Mouse (Mus musculus) neural tube, embryonic 11.5 days (tissue): Measurements from ENCODE around the gene Tenm4. TPM values are rescaled to one million over a fixed set of nuclear protein-coding genes. Genes with fewer than 3 reads are reported as not detected.

Experiments used
- ATAC-seq: fragments of 200-750 bp; cut with Nextera tagmentation; 2 replicates; pipeline ENCODE4 v1.8.0; 2017; ENCODE audit warnings: moderate number of reproducible peaks, mild to moderate bottlenecking, moderate TSS enrichment, moderate library complexity; ENCODE audit not compliant: insufficient read depth, low FRiP score, low TSS enrichment
- DNase-seq: peaks from one replicate; pipeline ENCODE4 v3.0.0-alpha.2; 2015; ENCODE audit warnings: low spot score
- H3K27ac ChIP-seq: fragments of 300-500 bp; sonication (generic); 2 replicates; pipeline ENCODE4 v1.5.1; 2014; ENCODE audit warnings: low read depth, mild to moderate bottlenecking, low read length
- H3K27me3 ChIP-seq: fragments of 300-500 bp; sonication (generic); 2 replicates; pipeline ENCODE4 v1.6.1; 2014; ENCODE audit warnings: mild to moderate bottlenecking, low read length, mixed read lengths; ENCODE audit not compliant: control insufficient read depth, insufficient read depth
- H3K36me3 ChIP-seq: fragments of 300-500 bp; sonication (generic); 2 replicates; pipeline ENCODE4 v1.6.1; 2014; ENCODE audit warnings: mild to moderate bottlenecking, low read length, moderate library complexity, mixed read lengths; ENCODE audit not compliant: control insufficient read depth, insufficient read depth
- H3K4me1 ChIP-seq: fragments of 300-500 bp; sonication (generic); 2 replicates; pipeline ENCODE4 v1.6.1; 2014; ENCODE audit warnings: low read length, mixed read lengths; ENCODE audit not compliant: control insufficient read depth, insufficient read depth
- H3K4me2 ChIP-seq: fragments of 300-500 bp; sonication (generic); 2 replicates; pipeline ENCODE4 v1.6.1; 2014; ENCODE audit warnings: low read depth, mild to moderate bottlenecking, moderate library complexity
- H3K4me3 ChIP-seq: fragments of 300-500 bp; sonication (generic); 2 replicates; pipeline ENCODE4 v1.5.1; 2014; ENCODE audit warnings: low read depth, low read length
- H3K9ac ChIP-seq: fragments of 300-500 bp; sonication (generic); 2 replicates; pipeline ENCODE4 v1.6.1; 2014; ENCODE audit warnings: mild to moderate bottlenecking, low read length
- H3K9me3 ChIP-seq: fragments of 300-500 bp; sonication (generic); 2 replicates; pipeline ENCODE4 v1.6.1; 2016; ENCODE audit warnings: low read length; ENCODE audit not compliant: control insufficient read depth
- WGBS: fragments of 180-500 bp; shearing (Covaris S2); extraction: QIAGEN DNeasy Blood & Tissue Kit; methylation state at CpG from one replicate; pipeline ENCODE4 v1.1.7; 2014; 5-methylcytosine and 5-hydroxymethylcytosine counted together
- polyA plus RNA-seq: library from polyadenylated mRNA; unstranded; fragments of >200 nt; fragmentation: Nextera tagmentation; extraction: Ambion mirVana; gene quantifications from 2 replicates; pipeline ENCODE4 v1.2.1, GENCODE M21; 2014

Gene Tenm4
- polyA plus RNA-seq, 1 experiment from 2014 or later = 32.7 TPM

DNA sequence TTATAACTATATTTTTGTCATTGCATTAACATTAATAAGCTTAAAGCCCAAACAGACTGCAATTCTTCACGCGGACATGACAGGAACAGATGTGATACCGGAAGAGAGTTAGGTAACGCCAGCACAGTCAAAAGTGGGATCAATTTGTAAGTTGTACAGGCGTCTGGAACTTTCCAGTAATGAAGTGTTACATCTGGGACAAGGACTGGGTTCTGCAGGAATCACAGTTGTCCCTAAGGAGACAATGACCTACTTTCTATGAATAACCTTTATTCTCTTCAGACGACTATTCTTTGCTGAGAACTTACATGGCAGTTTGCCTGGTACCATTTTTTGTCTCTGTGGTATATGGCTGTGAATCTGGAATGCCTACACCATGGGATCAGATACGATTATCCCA is 214.8 kb downstream of the Tenm4 start:
- WGBS = 90% methylated on average over 7 of the region's 7 CpGs
- no peaks in the 10 kb centered on the region for H3K27me3 ChIP-seq
- no peak overlapping the region for H3K4me2 ChIP-seq
- H3K27ac ChIP-seq = no peak overlapping the region
- H3K36me3 ChIP-seq = no peaks in the 10 kb centered on the region
- DNase-seq (no peak), ATAC-seq (no peak)
- no peak overlapping the region for H3K4me3 ChIP-seq
- no peaks in the 10 kb centered on the region for H3K9me3 ChIP-seq
- H3K9ac ChIP-seq = no peak overlapping the region
- peaks cover 7% of the 10 kb centered on the region; the same call in 1 of the 2 replicates for H3K4me1 ChIP-seq

DNA sequence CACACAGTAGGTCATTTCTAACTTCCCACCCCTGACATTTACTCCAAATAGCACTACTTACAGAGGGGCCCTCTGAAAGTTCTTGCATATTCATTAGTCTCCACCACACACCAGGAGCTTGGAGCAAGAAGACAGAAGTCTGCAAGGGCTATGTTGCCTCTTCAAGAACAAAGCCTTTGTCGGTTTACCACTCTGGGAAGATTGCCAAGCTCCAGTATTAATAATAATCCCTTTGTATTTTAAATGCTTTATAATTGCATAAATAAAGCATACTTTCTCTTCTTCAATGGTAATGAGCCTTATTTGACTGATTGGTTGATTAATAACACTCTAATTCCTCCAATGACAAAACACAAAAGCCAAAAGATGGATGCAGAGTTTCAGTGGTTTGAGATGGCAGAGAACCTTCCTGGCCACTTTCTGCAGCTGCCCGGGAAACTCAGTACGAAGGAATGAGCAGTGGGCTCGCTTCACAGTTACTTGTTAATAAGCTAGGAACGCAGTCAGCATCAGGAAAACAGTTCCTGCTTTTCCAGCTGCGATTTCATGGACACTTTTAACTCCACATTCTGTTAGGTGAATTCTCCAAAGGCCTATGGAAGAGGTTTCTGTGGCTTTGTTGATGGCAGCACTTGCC is 219.1 kb downstream of the Tenm4 start:
- ATAC-seq (no peak), DNase-seq (no peak)
- 62% methylated on average over 6 of the region's 6 CpGs for WGBS
- Histone ChIP-seq H3K9me3 (no peaks in the 10 kb centered on the region), H3K4me3 (no peak overlapping the region), H3K27ac (no peak overlapping the region), H3K9ac (no peak overlapping the region), H3K4me2 (no peak overlapping the region), H3K27me3 (no peaks in the 10 kb centered on the region), H3K36me3 (no peaks in the 10 kb centered on the region), H3K4me1 (no peaks in the 10 kb centered on the region; the same call in 1 of the 2 replicates)

DNA sequence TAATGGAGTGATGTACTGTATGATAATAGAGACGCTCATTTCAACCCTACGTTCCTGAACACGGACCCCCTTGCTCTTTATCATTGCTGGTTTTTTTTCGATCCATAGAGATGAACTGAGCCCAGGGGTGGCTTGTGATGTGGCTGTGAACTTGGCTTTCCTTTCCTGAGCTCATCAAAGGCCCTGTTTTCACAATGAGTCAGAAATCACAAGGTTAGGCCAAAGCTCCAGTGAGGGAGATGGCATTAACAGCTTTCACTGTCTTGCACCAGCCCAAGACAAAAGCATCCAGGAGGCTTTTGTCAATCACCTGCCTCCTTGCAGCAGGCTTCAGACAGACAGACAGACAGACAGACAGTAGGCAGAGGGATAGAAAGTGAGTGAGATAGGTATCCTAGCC is 219.8 kb downstream of the Tenm4 start:
- H3K27me3 ChIP-seq = no peaks in the 10 kb centered on the region
- H3K27ac ChIP-seq = no peak overlapping the region
- no peak overlapping the region for H3K4me2 ChIP-seq
- no peaks in the 10 kb centered on the region; the same call in 1 of the 2 replicates for H3K4me1 ChIP-seq
- DNase-seq = no peak
- no peak for ATAC-seq
- 87% methylated on average over 4 of the region's 4 CpGs for WGBS
- no peak overlapping the region for H3K4me3 ChIP-seq
- no peaks in the 10 kb centered on the region for H3K36me3 ChIP-seq
- no peak overlapping the region for H3K9ac ChIP-seq
- H3K9me3 ChIP-seq = no peaks in the 10 kb centered on the region

DNA sequence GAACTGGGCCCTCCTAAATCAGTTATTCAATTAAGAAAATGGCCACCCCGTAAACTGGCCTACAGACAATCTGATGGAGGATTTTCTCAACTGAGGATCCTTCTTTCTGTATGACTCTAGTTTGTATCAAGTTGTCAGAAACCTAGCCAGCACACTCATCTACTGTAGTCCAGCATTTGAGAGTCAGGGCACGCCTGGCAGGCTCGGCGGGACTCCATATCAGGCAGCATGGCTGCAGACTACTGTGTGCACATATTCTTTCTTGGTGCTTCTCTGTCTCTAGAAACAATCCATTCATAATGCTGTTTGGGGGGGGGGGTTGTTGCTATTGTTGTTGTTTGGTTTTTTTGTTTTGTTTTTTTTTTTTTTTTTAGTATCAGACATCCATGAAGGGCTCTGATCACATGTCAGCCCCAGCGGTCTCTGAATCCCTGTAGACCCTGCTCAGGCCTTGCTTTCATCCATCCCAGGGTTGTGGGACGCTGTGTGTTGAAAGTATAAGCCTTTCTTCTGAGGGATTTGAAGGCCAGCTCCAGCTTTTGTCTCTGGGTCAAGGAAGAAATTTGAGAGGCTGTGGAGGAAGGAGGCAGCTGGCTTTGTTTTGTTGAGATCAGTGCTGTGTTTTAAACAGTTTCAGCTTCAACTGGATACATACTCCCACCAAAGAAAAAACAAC is 220.9 kb downstream of the Tenm4 start:
- Histone ChIP-seq H3K4me2 (no peak overlapping the region), H3K27ac (no peak overlapping the region), H3K4me3 (no peak overlapping the region), H3K36me3 (no peaks in the 10 kb centered on the region), H3K27me3 (no peaks in the 10 kb centered on the region), H3K4me1 (no peaks in the 10 kb centered on the region; the same call in 1 of the 2 replicates), H3K9me3 (no peaks in the 10 kb centered on the region), H3K9ac (no peak overlapping the region)
- DNase-seq (no peak), ATAC-seq (no peak)
- WGBS = 75% methylated on average over 6 of the region's 6 CpGs

DNA sequence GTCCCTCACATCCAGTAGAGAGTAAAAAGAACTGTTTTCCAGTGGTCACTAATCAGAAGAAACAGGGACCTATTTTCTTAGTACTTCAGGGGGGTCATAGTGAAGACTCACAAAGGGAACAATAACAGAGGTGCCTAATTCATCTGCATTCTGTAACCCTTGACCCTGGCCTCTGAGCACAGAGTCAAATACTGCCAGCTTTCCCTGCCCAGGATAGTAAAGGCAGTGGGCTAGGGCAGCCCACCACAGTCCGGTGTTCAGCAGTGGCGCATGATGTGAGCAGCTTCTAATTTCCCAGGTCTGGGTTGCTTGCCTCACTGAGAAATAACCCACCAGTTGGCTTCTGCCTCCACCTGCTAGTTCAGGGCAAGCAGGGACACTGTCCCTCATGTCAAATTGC is 221.6 kb downstream of the Tenm4 start:
- H3K4me1 ChIP-seq = no peaks in the 10 kb centered on the region; the same call in 1 of the 2 replicates
- no peak overlapping the region for H3K4me3 ChIP-seq
- H3K4me2 ChIP-seq = no peak overlapping the region
- H3K27me3 ChIP-seq = no peaks in the 10 kb centered on the region
- DNase-seq (no peak), ATAC-seq (no peak)
- H3K9ac ChIP-seq = no peak overlapping the region
- H3K27ac ChIP-seq = no peak overlapping the region
- WGBS = 59% methylated on average over 2 of the region's 2 CpGs
- no peaks in the 10 kb centered on the region for H3K36me3 ChIP-seq
- no peaks in the 10 kb centered on the region for H3K9me3 ChIP-seq

DNA sequence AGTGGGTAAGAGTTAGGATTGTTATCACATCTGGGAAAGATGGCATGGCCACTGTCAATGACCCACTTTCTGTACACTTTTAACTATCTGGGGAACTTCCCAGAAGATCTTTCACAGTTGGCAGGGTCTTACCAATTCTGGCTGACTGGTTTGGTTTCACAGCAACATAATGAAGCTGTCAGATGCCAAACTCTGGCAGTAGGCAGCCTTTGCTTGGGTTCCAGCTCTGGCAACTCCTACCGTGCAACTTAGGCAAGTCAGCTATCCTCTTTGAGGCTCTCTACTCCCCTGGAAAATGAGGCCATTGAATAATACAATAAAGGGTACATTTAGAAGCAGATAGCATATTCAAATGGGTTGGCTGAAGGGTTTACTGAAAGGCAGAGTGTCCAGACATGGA is 226.9 kb downstream of the Tenm4 start:
- DNase-seq (no peak), ATAC-seq (no peak)
- Histone ChIP-seq H3K9ac (no peak overlapping the region), H3K4me3 (no peak overlapping the region), H3K36me3 (no peaks in the 10 kb centered on the region), H3K27ac (no peak overlapping the region), H3K9me3 (no peaks in the 10 kb centered on the region), H3K4me2 (no peak overlapping the region), H3K27me3 (no peaks in the 10 kb centered on the region), H3K4me1 (no peaks in the 10 kb centered on the region)
- 63% methylated on average over 1 of the region's 1 CpGs for WGBS

DNA sequence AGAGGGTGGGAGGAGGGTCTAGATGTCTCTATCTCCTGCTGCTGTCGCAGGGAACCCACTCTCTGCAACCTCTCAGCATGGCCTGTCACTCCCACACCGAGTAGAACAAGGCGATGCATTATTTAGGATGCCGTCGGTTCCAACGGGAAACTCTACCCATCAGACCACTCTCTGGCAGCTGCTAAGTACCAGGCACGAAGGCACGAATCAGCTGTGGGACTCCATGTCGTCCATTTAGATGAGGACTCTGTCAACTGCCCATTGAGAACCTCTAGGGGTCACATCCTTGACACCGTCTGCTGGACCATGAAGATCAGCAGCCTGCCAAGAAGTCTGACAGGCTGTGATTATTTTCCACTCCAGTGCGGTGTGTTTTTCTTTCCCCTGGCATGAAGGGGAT is 229.4 kb downstream of the Tenm4 start:
- DNase-seq = no peak
- Histone ChIP-seq H3K4me2 (no peak overlapping the region), H3K4me1 (no peaks in the 10 kb centered on the region; the same call in 1 of the 2 replicates), H3K9me3 (no peaks in the 10 kb centered on the region), H3K36me3 (no peaks in the 10 kb centered on the region), H3K9ac (no peak overlapping the region), H3K27ac (no peak overlapping the region), H3K27me3 (no peaks in the 10 kb centered on the region), H3K4me3 (no peak overlapping the region)
- 58% methylated on average over 11 of the region's 11 CpGs for WGBS
- ATAC-seq = no peak

DNA sequence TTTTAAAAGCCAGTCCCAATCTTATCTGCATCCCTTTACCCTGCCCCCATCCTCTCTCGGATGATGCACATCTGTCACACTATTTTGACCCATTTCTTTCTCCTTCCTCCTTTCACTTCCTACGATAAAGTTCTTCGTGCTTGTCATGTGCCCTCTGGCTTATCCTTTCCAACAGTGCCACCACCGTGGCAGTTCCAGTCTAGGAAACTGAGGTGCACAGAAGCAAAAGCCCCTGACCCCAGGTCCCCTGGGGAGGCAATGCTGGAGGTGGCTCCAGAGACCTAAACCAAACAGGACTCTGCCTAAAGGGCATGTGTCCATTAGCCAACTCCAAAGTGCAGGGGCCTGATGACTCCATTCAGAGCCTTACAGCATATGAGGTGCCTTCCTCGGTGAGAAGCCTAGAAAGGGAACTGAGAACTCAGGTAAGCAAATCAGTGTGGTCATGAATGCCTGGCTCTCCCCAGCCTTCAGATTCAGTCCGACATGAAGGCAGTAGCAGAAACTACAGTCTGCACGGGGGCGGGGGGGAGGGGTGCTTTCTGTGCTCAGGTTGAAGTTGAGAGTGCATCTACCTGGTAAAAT is 235.7 kb downstream of the Tenm4 start:
- ATAC-seq = no peak
- no peak overlapping the region for H3K27ac ChIP-seq

More for the DNA sequence above, 235.7 kb downstream of the Tenm4 start:
- Histone ChIP-seq H3K9ac (no peak overlapping the region), H3K4me3 (no peak overlapping the region), H3K27me3 (no peaks in the 10 kb centered on the region), H3K9me3 (no peaks in the 10 kb centered on the region), H3K4me1 (peaks cover 13% of the 10 kb centered on the region), H3K36me3 (no peaks in the 10 kb centered on the region), H3K4me2 (no peak overlapping the region)
- no peak for DNase-seq
- 82% methylated on average over 8 of the region's 8 CpGs for WGBS
